Mouse (Mus musculus) mature B cell (primary cell): Measurements from ENCODE around the gene Nhlrc2.
"Not testable (repeated sequence)": the region's sequence is repeated elsewhere in the genome, so short reads cannot be mapped to it uniquely, and the experiment has no call there.

Experiments
- in situ Hi-C: fragments of 300-500 bp; cut with MboI; formaldehyde crosslinking; loops from 2 replicates; pipeline ENCODE4 v1.14.3; 2019

Nhlrc2 gene

GRCm38 (mm10) chr19:56548230-56549032 lies at the start of gene Nhlrc2:
TSS of gene Nhlrc2 (plus strand) at chr19:56548261.
- in situ Hi-C loops: no loop called here

GRCm38 (mm10) chr19:56503069-56503468 lies 45.0 kb upstream of the Nhlrc2 start:
- in situ Hi-C loops: not testable (repeated sequence)

- in situ Hi-C loops: not testable (repeated sequence)
These were observed 44.5 kb upstream of the Nhlrc2 start for GRCm38 (mm10) chr19:56503525-56503924.

- in situ Hi-C loops: not testable (repeated sequence)
These were observed 36.9 kb upstream of the Nhlrc2 start for GRCm38 (mm10) chr19:56511207-56511606.

GRCm38 (mm10) chr19:56513527-56513926 lies 34.5 kb upstream of the Nhlrc2 start:
- in situ Hi-C loops: not testable (repeated sequence)

- in situ Hi-C loops: not testable (repeated sequence)
These were observed 28.7 kb upstream of the Nhlrc2 start for GRCm38 (mm10) chr19:56519408-56519807.

GRCm38 (mm10) chr19:56530529-56530928 lies 17.5 kb upstream of the Nhlrc2 start:
- in situ Hi-C loops: not testable (repeated sequence)

GRCm38 (mm10) chr19:56531251-56531650 lies 16.8 kb upstream of the Nhlrc2 start:
- in situ Hi-C loops: no loop called here

- in situ Hi-C loops: no loop called here
These were observed 14.6 kb upstream of the Nhlrc2 start for GRCm38 (mm10) chr19:56533291-56534071.

- in situ Hi-C loops: no loop called here
These were observed 13.7 kb upstream of the Nhlrc2 start for GRCm38 (mm10) chr19:56534337-56534736.

- in situ Hi-C loops: no loop called here
These were observed 13.0 kb upstream of the Nhlrc2 start for GRCm38 (mm10) chr19:56535064-56535463.

- in situ Hi-C loops: no loop called here
These were observed 12.3 kb upstream of the Nhlrc2 start for GRCm38 (mm10) chr19:56535765-56536164.

- in situ Hi-C loops: no loop called here
These were observed 4.7 kb upstream of the Nhlrc2 start for GRCm38 (mm10) chr19:56543320-56543719.

- in situ Hi-C loops: no loop called here
These were observed 3.2 kb upstream of the Nhlrc2 start for GRCm38 (mm10) chr19:56544681-56545388.

- in situ Hi-C loops: no loop called here
These were observed 2.0 kb upstream of the Nhlrc2 start for GRCm38 (mm10) chr19:56546031-56546430.

GRCm38 (mm10) chr19:56547456-56548229 lies 418 bp upstream of the Nhlrc2 start, which contains the start of gene Dclre1a:
TSS of gene Dclre1a (minus strand) at chr19:56548222.
- in situ Hi-C loops: no loop called here

- in situ Hi-C loops: no loop called here
These were observed 1.1 kb downstream of the Nhlrc2 start for GRCm38 (mm10) chr19:56549033-56549680.

GRCm38 (mm10) chr19:56553177-56553576 lies 5.1 kb downstream of the Nhlrc2 start:
- in situ Hi-C loops: no loop called here

GRCm38 (mm10) chr19:56555972-56556371 lies 7.9 kb downstream of the Nhlrc2 start:
- in situ Hi-C loops: no loop called here

GRCm38 (mm10) chr19:56562433-56563138 lies 14.5 kb downstream of the Nhlrc2 start:
- in situ Hi-C loops: no loop called here
